Mouse (Mus musculus) left cerebral cortex, adult 2 months (tissue): ENCODE measurements around the gene Shmt2. TPM values are rescaled to one million over a fixed set of nuclear protein-coding genes. Genes with fewer than 3 reads are reported as not detected.
A peak's percentile ranks its signal among the peaks of the same experiment; 100 is the strongest.

Source experiments
- DNase-seq, 2 experiments: peaks; one replicate each; pipeline ENCODE4 v3.0.0; 2021 to 2022; ENCODE audit warnings: low spot score in 2 of 2, mixed read lengths in 1 of 2; ENCODE audit errors: extremely low spot score in 1 of 2
- H3K27ac ChIP-seq: fragments of 200-600 bp; 2 replicates; pipeline ENCODE4 v1.8.1; 2022
- H3K4me3 ChIP-seq: fragments of 200-600 bp; 2 replicates; pipeline ENCODE4 v1.8.1; 2022
- CTCF ChIP-seq: fragments of 200-600 bp; IDR thresholded peaks from 2 replicates; pipeline ENCODE4 v1.8.1; 2022; ENCODE audit warnings: antibody characterized with exemption, mild to moderate bottlenecking, moderate library complexity
- intact Hi-C: fragments of 180-260 bp; cut with DNase I; formaldehyde crosslinking; loops from one replicate; pipeline ENCODE4 v1.15.1; 2025
- total RNA-seq, 2 experiments: library from RNA; stranded (reverse); gene quantifications; 2 replicates each; pipeline ENCODE4 v1.2.3; 2021

Shmt2 gene
- total RNA-seq, 2 experiments from 2014 or later: 24.1 to 26.0 TPM

DNA sequence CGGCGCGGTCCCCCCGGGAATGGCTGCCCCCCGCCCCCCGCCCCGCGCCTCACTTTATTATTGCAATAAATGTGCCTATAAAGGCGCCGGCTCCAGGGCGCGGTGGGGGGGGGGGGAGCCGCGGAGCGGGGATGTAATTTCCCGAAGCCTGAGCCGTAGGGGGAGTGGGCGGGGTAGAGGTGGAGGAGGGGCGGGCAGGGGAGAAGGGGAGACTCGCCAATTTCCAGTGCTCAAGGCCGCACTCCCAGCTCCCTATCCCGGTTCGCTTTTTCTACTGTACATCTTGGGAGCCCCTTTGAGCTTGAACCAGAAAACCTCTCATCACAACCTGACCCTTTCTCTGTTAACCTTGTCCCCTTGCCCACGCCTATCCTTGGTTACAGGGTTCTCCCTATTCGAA is 8.7 kb upstream of the Shmt2 start:
- no peak for DNase-seq
- intact Hi-C loops: no loop called here
- TF ChIP-seq CTCF: no peak
- Histone ChIP-seq H3K27ac (no peak overlapping the region), H3K4me3 (no peak overlapping the region)

DNA sequence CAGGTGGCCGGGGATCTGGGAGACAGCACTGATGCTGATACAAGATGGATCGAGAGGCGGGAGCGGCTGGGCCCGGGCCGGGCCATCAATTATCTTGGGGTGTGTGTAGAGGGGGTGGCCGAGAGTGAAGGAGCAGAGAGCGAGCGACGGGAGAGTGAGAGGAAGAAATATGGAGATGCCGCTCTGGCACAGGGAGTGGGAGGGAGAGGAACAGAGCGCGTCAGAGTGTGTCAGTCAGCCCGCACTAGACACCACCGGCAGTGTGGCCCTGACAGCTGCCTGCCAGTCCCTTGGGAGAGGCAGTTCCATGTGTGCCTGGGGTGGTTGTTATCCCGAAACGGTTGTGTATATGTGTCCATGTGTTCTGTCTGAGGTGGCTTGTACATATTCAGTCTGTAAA is 5.2 kb upstream of the Shmt2 start:
- no peak for TF ChIP-seq CTCF
- Histone ChIP-seq H3K27ac (no peak overlapping the region), H3K4me3 (no peak overlapping the region)
- intact Hi-C loops: loop anchor here (10.0 kb wide), 1 partner anchor 487 kb away; the partner anchor contains the start of gene Prim1
- DNase-seq: no peak

DNA sequence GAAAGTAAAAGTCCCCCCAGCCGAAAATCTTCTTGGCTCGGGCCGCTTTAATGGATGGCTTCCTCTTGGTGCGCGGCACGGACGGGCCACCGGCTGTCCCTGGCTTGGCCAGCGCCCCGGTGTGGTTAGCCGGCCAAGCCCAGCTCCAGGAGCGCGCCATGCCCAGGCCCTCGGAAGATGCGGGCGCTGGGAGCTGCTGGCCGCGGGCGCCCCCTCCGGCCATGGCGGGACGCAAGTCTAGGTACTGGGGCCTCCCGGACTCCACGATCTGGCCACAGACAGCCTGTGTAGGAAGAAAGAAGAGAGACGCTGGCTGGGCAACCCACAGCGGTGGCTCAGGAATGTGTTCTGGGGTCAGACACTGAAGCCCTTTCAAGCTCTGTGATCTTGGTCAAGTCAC is 4.4 kb upstream of the Shmt2 start:
- Histone ChIP-seq H3K4me3 (0 out of 2 replicates have a peak overlapping the region, but pooled peaks have one; percentile 4), H3K27ac (no peak overlapping the region)
- peak; percentile 56 for TF ChIP-seq CTCF
- peak in 1 of 2 experiments; percentile 35 for DNase-seq
- intact Hi-C loops: loop anchor here (10.0 kb wide), 1 partner anchor 488 kb away; the partner anchor contains the start of gene Prim1

DNA sequence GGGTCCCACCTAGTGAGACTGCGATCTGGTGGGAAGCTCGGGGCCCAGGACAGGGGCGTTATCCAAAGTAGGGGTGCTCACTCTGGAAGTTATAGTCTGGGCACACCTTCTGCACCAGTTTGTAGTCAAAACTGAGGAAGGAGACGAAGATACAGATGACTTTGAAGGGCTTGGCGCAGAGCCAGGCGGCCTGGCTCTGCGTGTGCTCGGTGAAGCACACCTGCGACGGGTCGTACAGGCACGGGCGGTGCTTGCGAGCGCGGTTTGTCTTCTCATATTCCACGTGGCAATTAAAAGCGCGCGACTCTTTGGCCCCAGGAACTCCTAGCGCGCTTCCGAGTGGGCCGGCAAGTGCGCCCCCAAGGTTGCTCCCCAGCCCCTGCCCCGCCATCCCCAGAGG is 3.8 kb upstream of the Shmt2 start:
- no peak for TF ChIP-seq CTCF
- Histone ChIP-seq H3K4me3 (no peak overlapping the region), H3K27ac (no peak overlapping the region)
- intact Hi-C loops: loop anchor here (10.0 kb wide), 1 partner anchor 489 kb away; the partner anchor contains the start of gene Prim1
- DNase-seq: no peak

DNA sequence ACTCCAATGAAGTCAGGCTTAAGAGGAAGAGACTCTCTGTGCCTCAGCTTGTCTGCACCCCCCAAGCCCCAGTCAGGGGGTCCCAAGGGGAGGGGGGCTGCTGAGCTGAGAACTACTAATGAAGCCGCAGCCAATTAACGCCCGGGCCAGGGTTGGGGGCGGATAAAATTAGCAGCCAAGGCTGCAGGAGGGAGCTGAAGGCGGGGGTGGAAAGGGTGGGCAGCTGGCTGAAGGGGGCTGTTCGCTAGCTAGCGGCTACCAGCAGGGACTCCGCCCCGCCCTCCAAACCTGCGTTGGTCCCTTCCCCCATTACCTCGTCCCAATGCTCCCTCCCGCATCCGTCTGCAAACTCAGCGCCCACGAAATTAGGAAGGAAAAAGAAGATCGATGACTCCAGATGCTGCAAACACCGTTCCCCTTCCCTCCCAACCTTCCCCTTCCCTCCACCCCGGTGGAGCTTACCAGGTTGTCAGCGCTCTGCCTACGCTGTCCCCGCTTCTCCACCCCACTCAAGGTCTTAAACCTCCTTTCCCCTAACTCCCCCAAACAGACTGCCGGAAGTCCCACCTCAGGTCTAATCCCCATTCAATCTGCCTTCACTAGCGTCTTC is 2.5 kb upstream of the Shmt2 start:
- Histone ChIP-seq H3K27ac (no peak overlapping the region), H3K4me3 (no peak overlapping the region)
- intact Hi-C loops: loop anchor here (10.0 kb wide), 1 partner anchor 490 kb away; the partner anchor contains the start of gene Prim1
- TF ChIP-seq CTCF: no peak
- no peak for DNase-seq

DNA sequence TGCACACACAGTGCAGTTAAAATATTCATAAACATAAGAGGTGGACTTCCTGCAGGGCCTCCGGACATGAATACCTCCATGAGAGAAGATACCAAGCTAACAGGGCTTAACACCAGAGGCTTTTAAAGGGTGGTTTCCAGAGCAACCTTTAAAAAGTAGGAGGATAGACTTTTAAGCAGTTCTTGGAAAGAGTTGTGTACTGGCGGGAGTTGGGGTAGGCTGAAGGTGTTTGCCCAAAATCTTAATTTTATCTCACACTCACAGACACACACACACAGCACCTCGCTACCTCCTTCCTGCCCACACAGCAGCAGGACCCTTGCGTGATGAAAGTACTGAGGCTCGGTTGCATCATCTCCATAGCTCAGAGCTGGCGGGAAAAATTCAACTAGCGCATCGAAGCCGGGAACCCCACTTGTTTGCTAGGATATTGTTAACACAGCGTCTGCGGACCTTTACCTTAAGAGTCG is 598 bp downstream of the Shmt2 start:
- DNase-seq: no peak
- no peak overlapping the region for H3K27ac ChIP-seq
- H3K4me3 ChIP-seq: peak overlapping the region; percentile 71
- intact Hi-C loops: loop anchor here (10.0 kb wide), 1 partner anchor 493 kb away; the partner anchor contains the start of gene Prim1
- TF ChIP-seq CTCF: no peak

DNA sequence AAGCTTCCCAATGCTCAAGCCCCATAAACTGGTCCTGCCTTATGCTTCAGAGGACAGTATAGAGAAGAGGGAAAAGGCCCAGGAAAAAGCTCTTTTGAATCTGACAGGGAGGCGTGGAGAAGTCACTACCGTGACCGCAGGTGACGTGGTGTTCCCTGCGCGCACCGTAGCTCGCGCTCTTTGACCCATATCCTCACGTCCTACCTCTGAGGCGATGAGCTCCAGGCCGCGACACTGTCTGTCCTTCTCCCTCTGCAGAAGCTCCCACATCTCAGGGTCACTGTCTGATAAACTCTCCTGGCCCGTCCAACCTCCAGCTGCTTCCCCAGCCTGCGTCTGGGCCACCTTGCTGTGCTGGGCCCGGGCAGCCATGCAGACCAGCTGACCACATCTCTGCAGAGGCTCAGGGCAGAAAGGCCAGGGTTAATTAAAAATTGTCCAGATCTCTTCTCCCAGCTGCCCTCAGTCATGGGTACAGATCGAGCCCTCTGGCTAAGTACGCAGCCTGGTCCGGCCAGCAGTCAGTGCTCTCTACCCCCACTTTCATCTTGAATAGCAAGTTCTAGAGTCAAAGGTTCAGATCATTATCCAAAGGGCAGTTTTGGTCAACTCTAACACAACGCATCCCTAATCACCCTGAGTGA is 1.4 kb downstream of the Shmt2 start:
- intact Hi-C loops: loop anchor here (10.0 kb wide), 1 partner anchor 494 kb away; the partner anchor contains the start of gene Prim1
- DNase-seq: no peak
- TF ChIP-seq CTCF: no peak
- Histone ChIP-seq H3K4me3 (no peak overlapping the region), H3K27ac (no peak overlapping the region)

DNA sequence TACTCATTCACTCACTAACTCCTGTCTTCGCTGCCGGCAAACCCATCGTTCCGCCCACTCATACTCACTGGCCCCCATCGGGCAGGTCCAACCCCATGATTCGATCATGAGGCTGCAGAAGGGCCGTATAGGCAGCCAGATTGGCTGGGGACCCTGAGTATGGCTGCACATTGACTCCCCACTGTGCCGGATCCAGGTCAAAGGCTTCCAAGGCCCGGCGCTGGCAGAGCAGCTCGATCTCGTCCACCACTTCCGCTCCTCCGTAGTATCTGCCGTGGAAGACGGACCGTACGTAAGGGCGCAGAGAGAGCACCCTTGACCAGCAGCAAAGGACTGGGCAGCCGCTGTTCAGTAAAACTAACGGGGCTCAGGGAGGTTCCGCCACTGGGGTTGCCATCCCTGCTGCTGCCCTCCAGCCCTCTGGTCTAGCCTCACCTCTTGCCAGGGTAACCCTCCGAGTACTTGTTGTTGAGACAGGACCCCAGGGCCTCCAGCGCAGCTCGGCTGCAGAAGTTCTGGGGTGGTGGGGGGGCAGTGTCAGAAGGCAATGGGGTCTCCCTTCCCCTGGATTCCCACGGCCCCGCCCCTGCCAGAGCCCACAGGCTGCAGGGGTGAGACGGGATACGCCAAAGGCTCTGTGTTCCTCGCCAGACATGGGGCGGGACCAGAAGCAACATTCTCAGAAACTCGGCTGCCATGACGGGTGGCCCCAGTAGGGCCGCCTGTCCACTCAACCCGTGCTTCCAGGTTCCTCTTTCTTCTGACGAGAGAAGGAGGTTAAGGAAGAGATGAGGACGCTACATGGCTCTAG is 2.1 kb downstream of the Shmt2 start:
- no peak for DNase-seq
- intact Hi-C loops: loop anchor here (10.0 kb wide), 1 partner anchor 495 kb away; the partner anchor contains the start of gene Prim1

DNA sequence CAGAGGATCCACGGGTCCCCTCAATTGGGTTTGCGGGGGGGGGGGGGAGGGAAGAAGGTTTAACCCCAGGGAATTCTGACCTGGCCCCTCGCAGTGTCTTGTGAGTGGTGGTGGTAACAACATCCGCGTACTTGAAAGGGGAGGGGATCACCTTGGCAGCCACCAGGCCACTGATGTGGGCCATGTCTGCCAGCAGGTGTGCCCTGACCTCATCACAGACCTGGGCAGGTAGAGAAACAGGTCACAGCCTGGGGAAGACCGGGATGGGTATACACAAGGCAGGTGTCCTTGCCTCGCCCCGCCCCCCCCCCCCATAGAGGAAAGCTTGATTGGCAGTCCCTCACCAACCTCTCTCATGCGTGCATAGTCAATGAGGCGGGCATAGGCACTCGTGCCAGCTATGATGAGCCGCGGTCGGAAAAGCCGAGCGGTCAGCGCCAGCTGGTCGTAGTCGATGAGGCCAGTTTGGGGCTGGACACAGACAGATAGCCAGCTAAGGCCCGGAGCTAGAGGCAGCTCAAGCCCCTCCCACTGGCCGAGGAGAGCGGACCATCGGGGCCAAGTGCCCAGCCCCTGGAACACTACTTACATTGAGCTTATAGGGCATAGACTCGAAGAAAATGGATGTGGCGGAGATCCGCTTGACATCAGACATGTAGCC is 3.1 kb downstream of the Shmt2 start:
- no peak for TF ChIP-seq CTCF
- intact Hi-C loops: no loop called here
- H3K4me3 ChIP-seq: no peak overlapping the region
- H3K27ac ChIP-seq: no peak overlapping the region
- DNase-seq: no peak

More for the DNA sequence above, 2.1 kb downstream of the Shmt2 start:
- no peak overlapping the region for H3K4me3 ChIP-seq
- H3K27ac ChIP-seq: no peak overlapping the region
- TF ChIP-seq CTCF: no peak

DNA sequence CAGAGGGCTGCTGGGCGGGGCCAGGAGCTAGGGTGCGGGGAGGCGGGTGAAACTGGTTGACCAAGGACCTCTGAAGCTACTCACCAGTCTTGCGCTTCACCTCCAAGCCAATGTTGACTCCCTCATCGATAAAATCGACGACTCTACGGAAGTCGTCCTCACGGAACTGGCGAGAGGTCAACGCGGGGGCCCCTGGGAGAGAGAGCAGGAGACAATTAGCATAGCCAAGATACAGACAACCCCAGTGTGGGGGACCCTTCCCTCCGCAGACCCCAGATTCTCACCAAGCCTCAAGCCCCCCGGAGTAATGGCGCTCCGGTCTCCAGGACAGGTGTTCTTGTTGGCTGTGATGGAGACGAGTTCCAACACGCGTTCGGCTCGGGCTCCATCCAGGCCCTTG is 4.3 kb downstream of the Shmt2 start:
- no peak for TF ChIP-seq CTCF
- Histone ChIP-seq H3K4me3 (no peak overlapping the region), H3K27ac (no peak overlapping the region)
- DNase-seq: no peak
- intact Hi-C loops: no loop called here

DNA sequence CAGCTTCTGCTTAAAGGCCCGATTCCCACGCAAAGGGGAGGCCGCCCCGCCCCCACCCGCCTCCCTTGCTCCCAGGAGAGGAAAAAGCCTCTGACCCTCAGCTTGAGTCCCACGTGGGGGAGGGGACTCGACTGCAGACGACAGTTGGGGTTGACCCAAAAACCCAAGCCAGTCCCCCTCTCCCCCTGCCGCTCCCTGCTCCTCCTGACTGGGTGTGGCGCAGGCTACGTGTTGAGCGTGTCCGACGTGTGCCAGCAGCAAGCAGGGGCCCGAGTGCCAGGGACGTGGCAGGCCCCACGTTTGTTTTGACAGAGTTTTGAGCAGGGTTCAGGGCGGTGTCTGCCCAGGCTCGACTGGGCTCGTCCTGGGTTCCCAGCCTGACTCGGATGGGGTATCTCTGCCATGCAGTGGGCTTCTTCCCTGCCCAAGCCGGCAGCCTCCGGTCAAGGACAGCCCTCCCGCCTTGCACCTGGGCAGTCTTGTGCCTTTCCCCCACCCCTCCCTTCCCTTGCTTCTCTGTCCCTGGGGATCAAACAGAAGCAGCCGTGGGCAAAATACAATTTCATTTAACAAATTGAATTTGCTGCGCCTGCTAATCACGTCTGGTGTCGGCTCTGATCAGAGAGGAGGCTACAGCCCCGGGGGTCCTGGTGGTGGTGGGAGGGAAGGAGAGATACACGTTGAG is 5.5 kb downstream of the Shmt2 start:
- no peak for DNase-seq
- no peak for TF ChIP-seq CTCF
- Histone ChIP-seq H3K27ac (no peak overlapping the region), H3K4me3 (no peak overlapping the region)
- intact Hi-C loops: no loop called here
